Mouse (Mus musculus): Measurements from ENCODE around the gene Zfp354a. TPM values are rescaled to one million over a fixed set of nuclear protein-coding genes. Genes with fewer than 3 reads are reported as not detected.

Gene Zfp354a
- 3.0 TPM for polyA plus RNA-seq (2015; fragmentation: Illumina TruSeq; extraction: RNeasy Lipid Tissue Mini Kit (QIAGEN cat#74804); ENCODE audit: insufficient read depth, low read depth, low replicate concordance)

DNA sequence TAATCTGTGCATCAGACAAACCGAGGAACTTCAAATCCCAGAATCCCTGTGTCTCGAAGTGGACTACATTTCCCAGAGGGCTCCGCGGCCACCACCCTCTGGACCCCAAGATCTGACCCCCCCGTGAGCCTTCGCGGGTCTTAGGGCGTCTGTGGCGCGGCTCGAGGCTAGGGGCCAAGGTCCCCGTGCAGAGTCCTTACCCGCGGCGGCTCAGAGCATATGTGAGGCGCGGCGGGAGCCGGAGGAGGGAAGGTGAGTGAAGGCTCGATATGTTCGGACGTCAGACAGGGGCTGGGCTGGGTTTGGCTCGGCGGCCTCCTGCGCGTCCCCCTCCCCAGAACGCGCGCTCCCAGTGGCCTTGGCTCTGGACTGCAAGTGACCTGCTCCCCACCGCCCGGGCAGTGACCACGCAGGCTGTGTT is at the start of gene Zfp354a:
Gene Zfp354a, plus strand, starts transcription at position 107 of the 421 bp plus-strand sequence.

DNA sequence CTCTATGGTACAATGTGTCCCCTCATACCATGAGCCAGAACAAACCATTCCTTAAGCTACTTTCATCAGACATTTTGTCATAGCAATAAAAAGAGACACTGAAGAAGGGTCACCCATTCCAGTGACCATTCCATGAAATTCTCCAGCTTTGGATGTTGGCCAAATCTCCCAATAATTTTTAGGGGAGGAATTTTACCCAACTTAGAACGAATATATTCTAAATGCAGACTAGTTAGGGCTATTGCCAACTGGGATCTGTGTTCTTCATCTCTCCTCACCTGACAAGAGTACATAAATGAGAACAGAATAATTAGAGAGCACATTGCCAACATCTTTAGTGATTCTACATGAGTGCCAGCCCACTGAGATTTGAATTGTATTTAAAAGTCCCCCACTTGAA is 45.1 kb upstream of the Zfp354a start, which contains the start of gene Olfr54:
Gene Olfr54, plus strand, starts transcription at position 301 of the 400 bp plus-strand sequence.

DNA sequence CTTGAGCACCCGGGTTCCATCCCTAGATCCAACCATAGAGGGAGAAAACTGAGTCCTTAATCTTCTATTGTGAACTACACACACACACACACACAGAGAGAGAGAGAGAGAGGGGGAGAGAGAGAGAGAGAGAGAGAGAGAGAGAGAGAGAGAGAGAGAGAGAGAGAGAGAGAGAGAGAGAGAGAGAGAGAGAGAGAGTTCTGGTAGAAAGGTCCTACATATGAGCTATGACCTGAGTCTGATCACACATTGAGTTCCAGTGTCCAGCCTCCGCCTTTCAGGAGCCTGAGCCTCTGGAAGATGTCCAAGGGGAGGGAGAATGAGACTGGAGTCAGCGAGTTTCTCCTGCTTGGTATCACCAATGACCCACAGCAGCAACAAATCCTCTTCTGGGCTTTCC is 11.2 kb upstream of the Zfp354a start, which contains the start of gene Olfr1375:
Gene Olfr1375, plus strand, starts transcription at position 301 of the 400 bp plus-strand sequence.

Other genes starting within 250 kb of the Zfp354a start
- gene Zfp354c, start 231.5 kb upstream of the Zfp354a start, polyA plus RNA-seq (2015; fragmentation: Illumina TruSeq; extraction: RNeasy Lipid Tissue Mini Kit (QIAGEN cat#74804); ENCODE audit: insufficient read depth, low read depth, low replicate concordance): 1.6 TPM
- gene Zfp879, start 217.7 kb upstream of the Zfp354a start, polyA plus RNA-seq (2015; fragmentation: Illumina TruSeq; extraction: RNeasy Lipid Tissue Mini Kit (QIAGEN cat#74804); ENCODE audit: insufficient read depth, low read depth, low replicate concordance): not detected
- not detected for gene Grm6, start 208.6 kb upstream of the Zfp354a start, polyA plus RNA-seq (2015; fragmentation: Illumina TruSeq; extraction: RNeasy Lipid Tissue Mini Kit (QIAGEN cat#74804); ENCODE audit: insufficient read depth, low read depth, low replicate concordance)
- 0.55 TPM for gene Zfp454, start 171.6 kb upstream of the Zfp354a start, polyA plus RNA-seq (2015; fragmentation: Illumina TruSeq; extraction: RNeasy Lipid Tissue Mini Kit (QIAGEN cat#74804); ENCODE audit: insufficient read depth, low read depth, low replicate concordance)
- 1.4 TPM for gene Zfp2, start 143.1 kb upstream of the Zfp354a start, polyA plus RNA-seq (2015; fragmentation: Illumina TruSeq; extraction: RNeasy Lipid Tissue Mini Kit (QIAGEN cat#74804); ENCODE audit: insufficient read depth, low read depth, low replicate concordance)
- 0.65 TPM for gene Zfp354b, start 127.6 kb upstream of the Zfp354a start, polyA plus RNA-seq (2015; fragmentation: Illumina TruSeq; extraction: RNeasy Lipid Tissue Mini Kit (QIAGEN cat#74804); ENCODE audit: insufficient read depth, low read depth, low replicate concordance)
- not detected for gene 4933414I15Rik, start 115.5 kb upstream of the Zfp354a start, polyA plus RNA-seq (2015; fragmentation: Illumina TruSeq; extraction: RNeasy Lipid Tissue Mini Kit (QIAGEN cat#74804); ENCODE audit: insufficient read depth, low read depth, low replicate concordance)
- not detected for gene Prop1, start 105.5 kb upstream of the Zfp354a start, polyA plus RNA-seq (2015; fragmentation: Illumina TruSeq; extraction: RNeasy Lipid Tissue Mini Kit (QIAGEN cat#74804); ENCODE audit: insufficient read depth, low read depth, low replicate concordance)
- not detected for gene Olfr1378, start 92.7 kb upstream of the Zfp354a start, polyA plus RNA-seq (2015; fragmentation: Illumina TruSeq; extraction: RNeasy Lipid Tissue Mini Kit (QIAGEN cat#74804); ENCODE audit: insufficient read depth, low read depth, low replicate concordance)
- not detected for gene Olfr1377, start 77.3 kb upstream of the Zfp354a start, polyA plus RNA-seq (2015; fragmentation: Illumina TruSeq; extraction: RNeasy Lipid Tissue Mini Kit (QIAGEN cat#74804); ENCODE audit: insufficient read depth, low read depth, low replicate concordance)
- gene Olfr51, start 55.7 kb upstream of the Zfp354a start, polyA plus RNA-seq (2015; fragmentation: Illumina TruSeq; extraction: RNeasy Lipid Tissue Mini Kit (QIAGEN cat#74804); ENCODE audit: insufficient read depth, low read depth, low replicate concordance): not detected
- gene Olfr54, start 45.0 kb upstream of the Zfp354a start, polyA plus RNA-seq (2015; fragmentation: Illumina TruSeq; extraction: RNeasy Lipid Tissue Mini Kit (QIAGEN cat#74804); ENCODE audit: insufficient read depth, low read depth, low replicate concordance): not detected
- gene Olfr1375, start 11.1 kb upstream of the Zfp354a start, polyA plus RNA-seq (2015; fragmentation: Illumina TruSeq; extraction: RNeasy Lipid Tissue Mini Kit (QIAGEN cat#74804); ENCODE audit: insufficient read depth, low read depth, low replicate concordance): not detected
- gene Gm12569, start 161.2 kb downstream of the Zfp354a start, polyA plus RNA-seq (2015; fragmentation: Illumina TruSeq; extraction: RNeasy Lipid Tissue Mini Kit (QIAGEN cat#74804); ENCODE audit: insufficient read depth, low read depth, low replicate concordance): not detected
- 75.4 TPM for gene Clk4, start 202.5 kb downstream of the Zfp354a start, polyA plus RNA-seq (2015; fragmentation: Illumina TruSeq; extraction: RNeasy Lipid Tissue Mini Kit (QIAGEN cat#74804); ENCODE audit: insufficient read depth, low read depth, low replicate concordance)
- not detected for gene BC049762, start 203.8 kb downstream of the Zfp354a start, polyA plus RNA-seq (2015; fragmentation: Illumina TruSeq; extraction: RNeasy Lipid Tissue Mini Kit (QIAGEN cat#74804); ENCODE audit: insufficient read depth, low read depth, low replicate concordance)
- gene Col23a1, start 230.7 kb downstream of the Zfp354a start, polyA plus RNA-seq (2015; fragmentation: Illumina TruSeq; extraction: RNeasy Lipid Tissue Mini Kit (QIAGEN cat#74804); ENCODE audit: insufficient read depth, low read depth, low replicate concordance): 0.78 TPM